Mouse (Mus musculus) megakaryocyte, adult 5-6 weeks (primary cell): ENCODE measurements around the gene Nthl1. TPM values are rescaled to one million over a fixed set of nuclear protein-coding genes. Genes with fewer than 3 reads are reported as not detected.

ENCODE experiments used
- ATAC-seq: 2 replicates; pipeline ENCODE4 v1.8.0; 2016; ENCODE audit warnings: mild to moderate bottlenecking, inconsistent platforms; ENCODE audit not compliant: poor library complexity, severe bottlenecking
- total RNA-seq, 2 experiments: library from RNA; stranded (forward) in 1 of 2; stranded (reverse) in 1 of 2; fragments of 153-499, 151-499 nt in 1 of 2; fragments of 221-1000, 200-1000 nt in 1 of 2; gene quantifications; 2 replicates each; pipeline versions ENCODE4 v1.2.3 to v1.2.4; 2015 to 2017

Nthl1 gene
- total RNA-seq (2015) (0.50 and 2.1 TPM in 2 replicates), total RNA-seq (2017) (3.4 and 4.7 TPM in 2 replicates)

GRCm38 (mm10) chr17:24632167-24632812, at the start of gene Nthl1, which contains the start of gene Tsc2:
Nthl1 (plus strand) TSS chr17:24632680.
Tsc2 (minus strand) TSS chr17:24632630.
- ATAC-seq: peak; percentile 93

- peak; percentile 63 for ATAC-seq
Observed at GRCm38 (mm10) chr17:24583599-24584460, 48.6 kb upstream of the Nthl1 start.

- ATAC-seq: no peak
Observed at GRCm38 (mm10) chr17:24584520-24584919, 48.0 kb upstream of the Nthl1 start.

- ATAC-seq: no peak
Observed at GRCm38 (mm10) chr17:24586532-24586931, 45.9 kb upstream of the Nthl1 start.

GRCm38 (mm10) chr17:24590943-24591342, 41.5 kb upstream of the Nthl1 start:
- ATAC-seq: no peak

- no peak for ATAC-seq
Observed at GRCm38 (mm10) chr17:24591695-24592094, 40.8 kb upstream of the Nthl1 start.

- no peak for ATAC-seq
Observed at GRCm38 (mm10) chr17:24593248-24593647, 39.2 kb upstream of the Nthl1 start.

- ATAC-seq: no peak
Observed at GRCm38 (mm10) chr17:24593992-24594890, 38.2 kb upstream of the Nthl1 start.

- no peak for ATAC-seq
Observed at GRCm38 (mm10) chr17:24595126-24596072, 37.1 kb upstream of the Nthl1 start.

GRCm38 (mm10) chr17:24596073-24596466, 36.4 kb upstream of the Nthl1 start:
- ATAC-seq: no peak

GRCm38 (mm10) chr17:24596471-24597183, 35.9 kb upstream of the Nthl1 start:
- ATAC-seq: no peak

- ATAC-seq: no peak
Observed at GRCm38 (mm10) chr17:24597989-24598388, 34.5 kb upstream of the Nthl1 start.

- ATAC-seq: no peak
Observed at GRCm38 (mm10) chr17:24600502-24600901, 32.0 kb upstream of the Nthl1 start.

GRCm38 (mm10) chr17:24603961-24604360, 28.5 kb upstream of the Nthl1 start:
- ATAC-seq: peak; percentile 52

GRCm38 (mm10) chr17:24604557-24604956, 27.9 kb upstream of the Nthl1 start:
- ATAC-seq: no peak

- no peak for ATAC-seq
Observed at GRCm38 (mm10) chr17:24608370-24608769, 24.1 kb upstream of the Nthl1 start.

GRCm38 (mm10) chr17:24608874-24609273, 23.6 kb upstream of the Nthl1 start:
- ATAC-seq: peak; percentile 40; the same call in 1 of the 2 replicates

- ATAC-seq: peak; percentile 57
Observed at GRCm38 (mm10) chr17:24610711-24611110, 21.8 kb upstream of the Nthl1 start.

- ATAC-seq: peak; percentile 63
Observed at GRCm38 (mm10) chr17:24617561-24618194, 14.8 kb upstream of the Nthl1 start.
